Mouse (Mus musculus) cerebellum, adult 2 months (tissue): ENCODE data around the gene Lrp5. TPM values are rescaled to one million over a fixed set of nuclear protein-coding genes. Genes with fewer than 3 reads are reported as not detected.

Experiments
- DNase-seq, 2 experiments: peaks; one replicate each; pipeline ENCODE4 v3.0.0; 2021
- H3K27ac ChIP-seq: fragments of 200-500 bp; 2 replicates; pipeline ENCODE4 v1.5.1; 2012; ENCODE audit warnings: low read length, control low read depth, inconsistent platforms; ENCODE audit not compliant: insufficient read depth
- H3K27me3 ChIP-seq: fragments of 200-500 bp; 2 replicates; pipeline ENCODE4 v1.6.1; 2012; ENCODE audit warnings: inconsistent platforms, mild to moderate bottlenecking, low read length, moderate library complexity; ENCODE audit not compliant: control insufficient read depth, insufficient read depth
- H3K4me1 ChIP-seq: fragments of 200-500 bp; 2 replicates; pipeline ENCODE4 v1.6.1; 2011; ENCODE audit warnings: low read length; ENCODE audit not compliant: control insufficient read depth, insufficient read depth
- H3K4me3 ChIP-seq: fragments of 200-500 bp; replicated peaks from 2 replicates; pipeline ENCODE3; 2011; ENCODE audit warnings: mild to moderate bottlenecking, low read depth, low read length, control low read depth; ENCODE audit not compliant: insufficient read depth
- CTCF ChIP-seq: fragments of 200-500 bp; IDR thresholded peaks from 2 replicates; pipeline ENCODE4 v1.5.1; 2011; ENCODE audit warnings: low read depth, mild to moderate bottlenecking, control low read depth, low read length, moderate library complexity, borderline replicate concordance; ENCODE audit not compliant: insufficient read depth
- POLR2A ChIP-seq: fragments of 200-500 bp; IDR thresholded peaks from 2 replicates; pipeline ENCODE4 v1.6.1; 2011; ENCODE audit warnings: low read length, control low read depth, borderline replicate concordance; ENCODE audit not compliant: insufficient read depth
- WGBS: fragments of 180-500 bp; shearing (Covaris S2); methylation state at CpG from one replicate; pipeline ENCODE4 v1.1.7; 2018; 5-methylcytosine and 5-hydroxymethylcytosine counted together
- polyA plus RNA-seq: library from polyadenylated mRNA; depleted of rRNA; stranded (reverse); fragments of >200 nt; gene quantifications from 2 replicates; pipeline ENCODE4 v1.2.3, GENCODE M21; 2012

Lrp5 gene
- polyA plus RNA-seq, 1 experiment, result 3.8 TPM

- Histone ChIP-seq H3K27me3 (no peaks in the 10 kb centered on the region), H3K4me1 (peaks cover 6% of the 10 kb centered on the region), H3K27ac (no peak overlapping the region), H3K4me3 (no peak overlapping the region)
- 87% methylated on average over 7 of the region's 7 CpGs for WGBS
- DNase-seq, result no peak
- TF ChIP-seq CTCF, result no peak
These were observed 54.3 kb downstream of the Lrp5 start for GRCm38 (mm10) chr19:3632018-3632417.

DNA sequence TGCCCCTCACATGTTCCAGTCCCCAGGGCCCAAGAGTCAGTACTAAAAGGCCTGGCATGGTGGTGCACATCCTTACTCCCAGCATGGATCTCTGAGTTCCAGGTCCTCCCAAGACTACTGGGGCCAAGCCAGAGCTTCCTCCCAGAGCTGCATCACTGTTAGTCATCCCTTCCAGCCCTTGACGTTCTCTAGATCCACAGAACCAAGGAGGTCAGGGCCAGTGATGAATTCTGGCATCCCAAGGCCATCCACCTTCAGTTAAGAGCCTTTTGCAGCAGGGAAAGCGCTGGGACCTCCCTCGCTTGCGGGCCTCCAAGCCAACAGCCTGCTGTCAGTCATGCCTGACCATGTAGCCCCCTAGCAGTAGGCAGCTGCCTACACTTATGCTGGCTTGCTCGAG is 54.9 kb downstream of the Lrp5 start:
- no peak for DNase-seq
- TF ChIP-seq CTCF, result no peak
- no peak for TF ChIP-seq POLR2A
- no peaks in the 10 kb centered on the region for H3K27me3 ChIP-seq
- no peak overlapping the region for H3K4me3 ChIP-seq
- WGBS, result 82% methylated on average over 5 of the region's 5 CpGs
- H3K4me1 ChIP-seq, result peaks cover 6% of the 10 kb centered on the region
- H3K27ac ChIP-seq, result no peak overlapping the region

- 30% methylated on average over 5 of the region's 5 CpGs for WGBS
- peaks cover 6% of the 10 kb centered on the region for H3K4me1 ChIP-seq
- H3K27ac ChIP-seq, result no peak overlapping the region
- no peak for TF ChIP-seq POLR2A
- no peak for TF ChIP-seq CTCF
- no peak overlapping the region for H3K4me3 ChIP-seq
- H3K27me3 ChIP-seq, result no peaks in the 10 kb centered on the region
- peak; percentile 36 to 49 for DNase-seq
These were observed 55.9 kb downstream of the Lrp5 start for GRCm38 (mm10) chr19:3630486-3630885.

GRCm38 (mm10) chr19:3630027-3630426 is 56.3 kb downstream of the Lrp5 start:
- no peak for DNase-seq
- Histone ChIP-seq H3K4me3 (no peak overlapping the region), H3K27ac (no peak overlapping the region), H3K4me1 (peaks cover 6% of the 10 kb centered on the region), H3K27me3 (no peaks in the 10 kb centered on the region)
- TF ChIP-seq POLR2A, result no peak
- TF ChIP-seq CTCF, result no peak
- 90% methylated on average over 20 of the region's 20 CpGs for WGBS

DNA sequence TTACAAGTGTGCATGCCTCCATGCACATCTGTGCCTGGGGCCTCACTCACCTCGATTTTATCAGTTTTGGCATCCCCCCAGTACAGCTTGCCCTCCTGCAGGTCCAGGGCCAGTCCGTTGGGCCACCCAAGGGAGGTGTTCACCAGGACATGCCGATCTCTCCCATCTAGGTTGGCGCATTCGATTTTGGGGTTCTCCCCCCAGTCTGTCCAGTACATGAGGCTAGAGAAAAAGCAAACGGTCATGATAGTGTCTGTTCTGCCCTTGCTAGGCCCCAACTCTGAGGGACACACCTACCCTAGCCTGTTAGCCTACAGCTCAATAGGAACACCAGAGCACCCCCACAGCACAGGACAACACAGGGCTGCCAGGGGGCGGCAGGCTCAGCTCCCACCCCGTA is 58.1 kb downstream of the Lrp5 start:
- Histone ChIP-seq H3K4me1 (peaks cover 6% of the 10 kb centered on the region), H3K27ac (no peak overlapping the region), H3K27me3 (no peaks in the 10 kb centered on the region), H3K4me3 (no peak overlapping the region)
- TF ChIP-seq CTCF (no peak), POLR2A (no peak)
- no peak for DNase-seq
- WGBS, result 86% methylated on average over 8 of the region's 8 CpGs

DNA sequence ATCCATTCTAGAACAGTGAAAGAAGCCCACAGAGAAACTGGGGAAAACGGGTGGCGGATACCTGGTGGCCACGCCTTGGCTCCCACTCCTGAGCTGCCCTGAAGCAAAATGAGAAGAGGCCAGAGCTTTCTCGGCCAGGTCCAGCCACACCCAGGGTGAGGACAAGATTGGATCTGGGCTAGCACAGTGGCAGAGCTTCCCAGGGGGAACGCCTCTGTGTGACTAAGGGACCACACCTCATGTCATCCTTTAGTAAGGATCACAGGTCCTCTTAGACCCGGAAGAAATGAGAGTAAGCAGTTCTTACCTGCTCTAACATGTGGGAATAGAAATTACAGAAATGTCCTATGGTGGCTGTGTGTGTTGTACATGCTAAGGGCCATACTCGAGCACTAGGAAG is 61.3 kb downstream of the Lrp5 start:
- 94% methylated on average over 7 of the region's 7 CpGs for WGBS
- TF ChIP-seq CTCF, result no peak
- no peak for TF ChIP-seq POLR2A

DNA sequence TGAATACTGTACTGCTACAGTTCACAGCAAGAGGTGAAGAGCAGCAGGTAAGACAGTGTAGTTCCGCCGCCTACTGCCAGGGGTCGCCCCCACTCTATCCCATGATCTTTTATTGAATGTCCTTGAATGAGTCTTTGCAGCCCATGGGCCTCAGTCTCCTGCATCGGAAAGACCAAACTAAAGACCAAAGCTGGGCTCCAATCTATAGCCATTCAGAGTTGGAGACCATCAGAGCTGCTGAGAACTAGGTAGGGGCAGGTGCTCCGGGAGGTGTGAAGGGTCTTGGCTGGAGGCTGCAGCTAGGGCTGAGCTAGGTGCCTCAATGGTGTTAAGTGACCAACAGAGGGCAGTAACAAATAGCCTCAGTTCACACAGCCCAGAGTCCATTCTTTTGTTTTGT is 62.5 kb downstream of the Lrp5 start:
- peak in 1 of 2 experiments; percentile 30 for DNase-seq
- H3K4me3 ChIP-seq, result no peak overlapping the region
- H3K27ac ChIP-seq, result no peak overlapping the region
- TF ChIP-seq POLR2A (no peak), CTCF (peak; percentile 63)
- H3K27me3 ChIP-seq, result no peaks in the 10 kb centered on the region
- 60% methylated on average over 5 of the region's 5 CpGs for WGBS
- peaks cover 8% of the 10 kb centered on the region for H3K4me1 ChIP-seq

More for the DNA sequence above, 61.3 kb downstream of the Lrp5 start:
- Histone ChIP-seq H3K27me3 (no peaks in the 10 kb centered on the region), H3K4me1 (peaks cover 10% of the 10 kb centered on the region), H3K27ac (no peak overlapping the region), H3K4me3 (no peak overlapping the region)
- no peak for DNase-seq

DNA sequence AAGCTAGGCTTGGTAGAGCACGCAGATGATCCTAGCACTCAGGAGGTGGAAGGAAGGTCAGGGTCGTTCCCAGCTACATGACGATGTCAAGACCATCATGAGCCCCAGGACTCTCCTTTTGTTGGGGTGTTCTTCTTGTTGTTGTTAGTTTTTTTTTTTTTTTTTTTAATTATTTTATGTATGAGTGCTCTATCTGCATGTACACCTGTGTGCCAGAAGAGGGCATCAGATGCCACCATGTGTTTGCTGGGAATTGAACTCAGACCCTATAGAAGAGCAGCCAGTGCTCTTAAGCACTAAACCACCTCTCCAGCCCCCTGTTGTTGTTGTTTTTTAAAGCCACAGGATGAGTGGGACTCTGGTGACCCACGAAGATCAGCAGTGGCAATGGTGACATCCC is 63.1 kb downstream of the Lrp5 start:
- H3K4me1 ChIP-seq, result peaks cover 8% of the 10 kb centered on the region
- no peak for DNase-seq
- H3K27ac ChIP-seq, result no peak overlapping the region
- TF ChIP-seq POLR2A (no peak), CTCF (no peak)
- H3K4me3 ChIP-seq, result no peak overlapping the region
- WGBS, result 97% methylated on average over 4 of the region's 4 CpGs
- no peaks in the 10 kb centered on the region for H3K27me3 ChIP-seq

DNA sequence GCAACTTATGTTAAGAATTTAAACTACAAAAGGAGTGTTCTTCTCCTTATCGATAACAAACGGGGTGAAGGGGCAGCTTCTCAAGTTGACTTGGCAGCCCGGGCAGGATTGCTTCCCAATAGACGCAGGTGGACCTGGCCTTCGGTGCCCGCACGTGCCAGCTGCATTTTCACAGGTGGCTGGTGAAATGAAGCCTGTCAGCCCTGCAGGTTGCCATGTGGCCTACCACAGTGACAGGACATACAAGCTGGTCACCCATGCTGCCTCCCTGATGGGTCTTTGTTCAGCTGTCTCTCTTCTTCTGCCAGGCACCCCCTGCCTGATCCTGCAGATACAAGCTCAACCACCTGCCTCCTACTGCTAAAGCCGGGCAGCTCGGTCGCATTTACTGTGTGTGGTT is 65.5 kb downstream of the Lrp5 start:
- no peak overlapping the region for H3K27ac ChIP-seq
- WGBS, result 21% methylated on average over 10 of the region's 10 CpGs

More for the DNA sequence above, 65.5 kb downstream of the Lrp5 start:
- no peaks in the 10 kb centered on the region for H3K27me3 ChIP-seq
- no peak for DNase-seq
- no peak overlapping the region for H3K4me3 ChIP-seq
- H3K4me1 ChIP-seq, result peaks cover 8% of the 10 kb centered on the region
- TF ChIP-seq CTCF (no peak), POLR2A (no peak)
